Mouse (Mus musculus) midbrain, embryonic 12.5 days (tissue): Measurements from ENCODE around the gene Ppp1cc. TPM values are rescaled to one million over a fixed set of nuclear protein-coding genes. Genes with fewer than 3 reads are reported as not detected.

Experiments
- polyA plus RNA-seq: library from polyadenylated mRNA; unstranded; fragments of >200 nt; fragmentation: Nextera tagmentation; extraction: Ambion mirVana; gene quantifications from 2 replicates; pipeline ENCODE4 v1.2.1, GENCODE M21; 2016

The Ppp1cc gene
- polyA plus RNA-seq, 1 experiment from 2014 or later, result 332 TPM

Other genes starting within 250 kb of the Ppp1cc start
- gene Cux2, start 108.2 kb upstream of the Ppp1cc start, polyA plus RNA-seq, result 19.7 and 20.2 TPM in 2 replicates
- 1.1 and 3.9 TPM in 2 replicates for gene Myl2, start 57.3 kb upstream of the Ppp1cc start, polyA plus RNA-seq
- gene Ccdc63, start 17.5 kb upstream of the Ppp1cc start, polyA plus RNA-seq, result not detected in 2 replicates
- gene Hvcn1, start 48.5 kb downstream of the Ppp1cc start, polyA plus RNA-seq, result 9.4 and 10.8 TPM in 2 replicates
- 7.2 and 8.1 TPM in 2 replicates for gene Tctn1, start 106.2 kb downstream of the Ppp1cc start, polyA plus RNA-seq
- gene Pptc7, start 126.1 kb downstream of the Ppp1cc start, polyA plus RNA-seq, result 9.9 and 11.9 TPM in 2 replicates
- gene Rad9b, start 196.0 kb downstream of the Ppp1cc start, polyA plus RNA-seq, result 15.7 and 16.6 TPM in 2 replicates
- gene Vps29, start 196.1 kb downstream of the Ppp1cc start, polyA plus RNA-seq, result 208 TPM in 2 replicates
- gene Gpn3, start 213.6 kb downstream of the Ppp1cc start, polyA plus RNA-seq, result 56.5 and 58.2 TPM in 2 replicates
- 114 and 115 TPM in 2 replicates for gene Fam216a, start 214.1 kb downstream of the Ppp1cc start, polyA plus RNA-seq
- gene Arpc3, start 233.6 kb downstream of the Ppp1cc start, polyA plus RNA-seq, result 117 and 118 TPM in 2 replicates